Mouse (Mus musculus) lung, embryonic 15.5 days (tissue): Measurements from ENCODE around the gene Ctbp2. TPM values are rescaled to one million over a fixed set of nuclear protein-coding genes. Genes with fewer than 3 reads are reported as not detected.
A peak's percentile ranks its signal among the peaks of the same experiment; 100 is the strongest.

Experiments
- ATAC-seq: fragments of 200-750 bp; cut with Nextera tagmentation; 2 replicates; pipeline ENCODE4 v1.8.0; 2017; ENCODE audit warnings: moderate number of reproducible peaks, borderline replicate concordance; ENCODE audit not compliant: low FRiP score, low TSS enrichment; ENCODE audit errors: extremely low read depth
- H3K27ac ChIP-seq: fragments of 300-500 bp; sonication (generic); 2 replicates; pipeline ENCODE4 v1.5.1; 2015; ENCODE audit warnings: moderate library complexity, mild to moderate bottlenecking, inconsistent platforms
- H3K27me3 ChIP-seq: fragments of 300-500 bp; sonication (generic); 2 replicates; pipeline ENCODE4 v1.6.1; 2015; ENCODE audit warnings: inconsistent platforms
- H3K36me3 ChIP-seq: fragments of 300-500 bp; sonication (generic); 2 replicates; pipeline ENCODE4 v1.6.1; 2015; ENCODE audit warnings: inconsistent platforms
- H3K4me1 ChIP-seq: fragments of 300-500 bp; sonication (generic); 2 replicates; pipeline ENCODE4 v1.6.1; 2015; ENCODE audit warnings: inconsistent platforms
- H3K4me2 ChIP-seq: fragments of 300-500 bp; sonication (generic); 2 replicates; pipeline ENCODE4 v1.6.1; 2015; ENCODE audit warnings: inconsistent platforms, mild to moderate bottlenecking, moderate library complexity
- H3K4me3 ChIP-seq: fragments of 300-500 bp; sonication (generic); 2 replicates; pipeline ENCODE4 v1.5.1; 2015; ENCODE audit warnings: mild to moderate bottlenecking, inconsistent platforms
- H3K9ac ChIP-seq: fragments of 300-500 bp; sonication (generic); 2 replicates; pipeline ENCODE4 v1.6.1; 2015; ENCODE audit warnings: inconsistent platforms
- H3K9me3 ChIP-seq: fragments of 300-500 bp; sonication (generic); 2 replicates; pipeline ENCODE4 v1.6.1; 2016; ENCODE audit warnings: inconsistent platforms
- WGBS: fragments of 180-500 bp; shearing (Covaris S2); methylation state at CpG from one replicate; pipeline ENCODE4 v1.1.7; 2015; 5-methylcytosine and 5-hydroxymethylcytosine counted together
- polyA plus RNA-seq: library from polyadenylated mRNA; unstranded; fragments of >200 nt; fragmentation: Nextera tagmentation; extraction: Ambion mirVana; gene quantifications from 2 replicates; pipeline ENCODE4 v1.2.1, GENCODE M21; 2015

Gene Ctbp2
- polyA plus RNA-seq, 1 experiment from 2014 or later: 91.6 TPM

DNA sequence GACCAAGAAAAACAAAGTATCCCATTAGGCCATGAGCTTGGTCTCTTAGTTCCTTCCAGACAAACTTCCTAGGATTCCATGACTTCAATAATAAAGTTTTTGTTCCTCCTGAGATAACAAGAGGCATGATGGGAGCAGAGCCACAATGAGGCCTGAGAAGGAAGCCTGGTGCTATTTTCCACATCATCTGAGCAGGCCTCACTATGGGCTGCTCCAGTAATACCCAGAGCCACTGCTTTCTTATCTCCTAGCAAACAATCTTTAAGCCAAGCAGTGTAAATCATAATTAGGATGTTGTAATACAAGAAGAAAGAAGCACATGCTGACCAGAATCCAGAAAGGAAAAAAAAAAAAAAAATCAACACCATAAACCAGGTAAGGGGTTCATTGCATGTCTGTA lies 7.6 kb downstream of the Ctbp2 start:
- Histone ChIP-seq H3K27me3 (no peaks in the 10 kb centered on the region), H3K4me3 (no peak overlapping the region), H3K4me2 (peak overlapping the region; percentile 48; the same call in 1 of the 2 replicates), H3K4me1 (peaks cover 87% of the 10 kb centered on the region), H3K9me3 (no peaks in the 10 kb centered on the region), H3K27ac (peak overlapping the region; percentile 41; the same call in 1 of the 2 replicates), H3K36me3 (no peaks in the 10 kb centered on the region), H3K9ac (no peak overlapping the region)
- ATAC-seq: no peak

DNA sequence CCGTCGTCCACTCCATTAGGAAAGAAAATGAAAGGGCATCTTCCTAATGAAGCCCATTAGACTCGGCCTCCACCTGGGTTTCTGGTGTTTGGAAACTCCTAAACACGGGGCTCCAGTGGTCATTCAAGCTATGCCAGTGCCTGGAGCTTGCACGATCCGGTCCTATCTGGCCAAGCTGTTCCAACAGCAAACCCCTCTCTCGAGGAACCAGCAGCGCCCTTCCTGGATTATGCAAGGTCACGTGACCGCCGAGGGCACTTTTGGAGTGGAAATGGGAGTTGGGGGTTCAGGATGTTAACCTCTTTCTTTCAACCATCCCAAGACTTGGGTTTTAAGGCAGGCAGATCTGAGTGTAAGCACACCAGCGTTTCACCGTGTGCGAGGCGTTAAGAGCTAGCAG lies 8.3 kb downstream of the Ctbp2 start:
- peak overlapping the region; percentile 41 for H3K27ac ChIP-seq
- peaks cover 94% of the 10 kb centered on the region for H3K4me1 ChIP-seq
- no peaks in the 10 kb centered on the region for H3K27me3 ChIP-seq
- no peaks in the 10 kb centered on the region for H3K36me3 ChIP-seq
- H3K4me2 ChIP-seq: peak overlapping the region; percentile 48
- H3K4me3 ChIP-seq: peak overlapping the region; percentile 24; the same call in 1 of the 2 replicates
- 15% methylated on average over 15 of the region's 15 CpGs for WGBS
- H3K9ac ChIP-seq: no peak overlapping the region
- no peaks in the 10 kb centered on the region for H3K9me3 ChIP-seq
- ATAC-seq: no peak

DNA sequence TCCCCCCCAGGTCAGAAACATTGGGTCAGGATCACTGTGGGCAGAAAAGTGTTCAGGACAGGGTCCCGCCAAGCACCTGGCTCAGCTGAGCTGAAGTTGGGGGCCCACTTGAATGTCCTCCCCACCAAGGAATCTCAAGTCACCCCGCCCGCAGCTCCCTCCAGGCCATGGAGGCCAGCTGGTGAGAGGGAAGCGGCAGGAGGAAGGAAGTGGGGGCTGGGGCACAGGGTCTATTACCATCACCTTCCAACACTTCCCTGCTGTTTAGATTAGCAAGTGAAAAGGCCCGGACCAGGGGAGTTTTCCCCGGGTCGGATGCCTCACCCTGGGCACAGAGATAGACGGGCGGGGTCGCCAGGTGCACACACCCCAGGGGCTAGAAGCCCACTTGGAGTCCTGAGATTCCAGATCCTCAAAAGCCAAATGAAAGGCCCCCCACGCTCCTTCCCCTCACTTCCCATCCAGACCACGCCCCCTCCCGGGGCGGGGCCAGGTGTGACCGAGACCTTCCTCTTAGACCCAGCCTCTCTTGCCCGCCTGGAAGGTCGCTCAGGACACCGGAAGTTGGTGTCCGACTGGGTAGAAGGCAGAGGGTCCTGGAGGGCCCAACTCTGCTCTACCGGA lies 9.2 kb downstream of the Ctbp2 start:
- no peaks in the 10 kb centered on the region for H3K36me3 ChIP-seq

DNA sequence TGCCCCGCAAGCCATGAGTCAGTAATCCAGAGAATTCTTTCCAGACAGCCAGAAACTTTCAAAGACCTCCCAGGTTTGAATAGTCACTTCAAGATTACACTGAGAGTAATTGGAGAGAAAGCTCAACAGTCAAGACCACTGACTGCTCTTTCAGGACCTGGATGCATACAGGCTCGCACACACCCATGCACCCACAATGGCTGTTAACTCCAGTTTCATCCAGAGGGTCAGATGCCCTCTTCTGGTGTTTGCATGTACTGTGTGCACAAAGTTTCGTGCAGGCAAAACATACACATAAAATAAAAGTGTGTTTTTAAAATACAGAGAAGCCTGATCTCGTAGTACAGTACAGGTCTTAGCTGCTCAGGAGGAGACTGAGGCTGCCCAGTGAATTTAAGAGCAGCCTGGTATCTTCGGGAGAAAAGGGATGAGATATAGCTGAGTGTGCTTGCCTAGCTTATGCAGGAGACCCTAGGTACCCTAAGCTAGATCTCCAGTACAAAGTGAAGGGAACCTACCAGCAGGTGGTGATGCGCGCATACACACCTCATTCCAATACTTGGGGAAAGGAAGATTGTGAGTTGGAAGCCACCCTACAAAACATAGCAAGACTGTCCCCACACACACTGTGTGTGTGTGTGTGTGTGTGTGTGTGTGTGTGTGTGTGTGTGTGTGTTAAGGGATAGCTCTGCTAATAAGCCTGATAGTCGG lies 10.8 kb downstream of the Ctbp2 start:
- Histone ChIP-seq H3K9ac (no peak overlapping the region), H3K9me3 (no peaks in the 10 kb centered on the region), H3K36me3 (no peaks in the 10 kb centered on the region), H3K27ac (peak overlapping the region; percentile 79), H3K4me3 (no peak overlapping the region), H3K4me2 (no peak overlapping the region), H3K4me1 (peaks cover 92% of the 10 kb centered on the region), H3K27me3 (no peaks in the 10 kb centered on the region)
- no peak for ATAC-seq
- WGBS: 67% methylated on average over 8 of the region's 8 CpGs

More for the DNA sequence above, 9.2 kb downstream of the Ctbp2 start:
- Histone ChIP-seq H3K27me3 (no peaks in the 10 kb centered on the region), H3K9ac (0 out of 2 replicates have a peak overlapping the region, but pooled peaks have one; percentile 3), H3K4me2 (peak overlapping the region; percentile 48), H3K9me3 (no peaks in the 10 kb centered on the region), H3K27ac (peak overlapping the region; percentile 25; the same call in 1 of the 2 replicates), H3K4me1 (peaks cover 93% of the 10 kb centered on the region), H3K4me3 (peak overlapping the region; percentile 24)
- ATAC-seq: peak; percentile 31; the same call in 1 of the 2 replicates
- WGBS: 18% methylated on average over 20 of the region's 20 CpGs

DNA sequence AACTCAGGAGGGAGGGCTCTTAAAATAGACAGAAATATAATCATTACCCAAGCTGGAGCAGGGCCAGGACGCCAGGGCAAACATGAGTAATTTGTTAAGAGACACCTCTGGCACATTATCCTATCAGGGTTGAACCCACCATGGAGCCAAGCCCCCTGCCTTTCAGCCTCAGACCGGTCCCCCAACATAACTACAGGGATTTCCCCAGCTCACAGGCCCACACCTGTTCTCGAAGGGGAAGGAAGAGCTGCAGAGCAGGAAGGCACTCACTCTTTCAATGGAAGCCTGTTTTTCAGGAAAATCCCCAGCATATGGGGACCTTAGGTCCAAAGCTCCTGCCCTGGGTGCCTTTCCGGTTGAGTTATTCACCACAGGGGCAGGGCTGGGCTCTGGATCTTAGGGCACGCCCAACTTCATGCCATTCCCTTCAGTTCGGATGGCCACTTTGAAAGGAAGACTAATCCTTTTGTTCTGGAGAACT lies 11.8 kb downstream of the Ctbp2 start:
- H3K9ac ChIP-seq: no peak overlapping the region
- no peaks in the 10 kb centered on the region for H3K36me3 ChIP-seq
- H3K4me2 ChIP-seq: no peak overlapping the region
- 18% methylated on average over 6 of the region's 6 CpGs for WGBS
- H3K9me3 ChIP-seq: no peaks in the 10 kb centered on the region
- H3K27ac ChIP-seq: peak overlapping the region; percentile 79
- no peak overlapping the region for H3K4me3 ChIP-seq
- peaks cover 84% of the 10 kb centered on the region for H3K4me1 ChIP-seq
- 0 out of 2 replicates have a peak, but pooled peaks have one; percentile 17 for ATAC-seq
- H3K27me3 ChIP-seq: no peaks in the 10 kb centered on the region

DNA sequence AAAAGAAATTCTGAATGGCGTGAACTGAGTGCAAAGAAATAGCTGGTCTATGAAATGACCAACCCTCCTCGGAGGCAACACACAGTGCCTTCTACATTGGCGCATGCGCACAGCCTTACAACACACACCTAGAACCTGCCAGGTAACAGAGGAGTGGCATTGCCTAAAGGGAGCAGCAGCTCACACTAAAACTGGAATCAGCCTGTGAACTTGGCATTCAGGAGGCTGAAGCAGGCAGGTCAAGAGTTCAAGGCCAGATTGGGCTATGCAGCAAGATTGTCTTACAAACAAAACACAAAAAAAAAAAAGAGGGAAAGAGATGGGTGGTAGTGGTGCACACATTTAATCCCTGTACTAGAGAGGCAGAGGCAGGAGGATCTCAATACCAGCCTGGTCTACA lies 14.7 kb downstream of the Ctbp2 start:
- Histone ChIP-seq H3K27me3 (no peaks in the 10 kb centered on the region), H3K9me3 (no peaks in the 10 kb centered on the region), H3K9ac (no peak overlapping the region), H3K36me3 (no peaks in the 10 kb centered on the region), H3K4me1 (peaks cover 55% of the 10 kb centered on the region), H3K4me3 (no peak overlapping the region), H3K4me2 (no peak overlapping the region), H3K27ac (no peak overlapping the region)
- 95% methylated on average over 4 of the region's 4 CpGs for WGBS
- ATAC-seq: no peak

DNA sequence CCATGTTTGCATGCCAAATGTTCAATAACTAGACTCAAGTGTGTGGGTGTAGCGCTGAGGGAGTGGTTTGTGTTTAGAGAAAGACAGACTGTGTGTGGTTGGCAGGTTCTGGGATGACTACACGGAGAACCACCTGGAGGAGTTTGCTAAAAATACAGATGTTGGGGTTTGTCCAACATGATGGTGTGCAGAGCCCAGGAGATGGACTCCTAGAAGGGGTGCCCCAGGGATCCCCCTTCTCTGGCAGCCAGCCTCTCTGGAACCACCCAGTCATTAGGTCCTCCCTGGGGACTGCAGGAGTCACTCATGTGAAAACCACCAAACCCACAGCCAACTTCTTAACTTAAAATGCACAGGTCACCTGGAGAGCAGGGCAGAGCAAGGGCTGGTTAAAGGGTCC lies 15.5 kb downstream of the Ctbp2 start:
- no peak overlapping the region for H3K27ac ChIP-seq
- no peaks in the 10 kb centered on the region for H3K27me3 ChIP-seq
- peaks cover 47% of the 10 kb centered on the region for H3K4me1 ChIP-seq
- no peak overlapping the region for H3K4me3 ChIP-seq
- no peak for ATAC-seq
- WGBS: 88% methylated on average over 2 of the region's 2 CpGs
- H3K9me3 ChIP-seq: no peaks in the 10 kb centered on the region
- no peak overlapping the region for H3K4me2 ChIP-seq
- H3K36me3 ChIP-seq: no peaks in the 10 kb centered on the region
- no peak overlapping the region for H3K9ac ChIP-seq

DNA sequence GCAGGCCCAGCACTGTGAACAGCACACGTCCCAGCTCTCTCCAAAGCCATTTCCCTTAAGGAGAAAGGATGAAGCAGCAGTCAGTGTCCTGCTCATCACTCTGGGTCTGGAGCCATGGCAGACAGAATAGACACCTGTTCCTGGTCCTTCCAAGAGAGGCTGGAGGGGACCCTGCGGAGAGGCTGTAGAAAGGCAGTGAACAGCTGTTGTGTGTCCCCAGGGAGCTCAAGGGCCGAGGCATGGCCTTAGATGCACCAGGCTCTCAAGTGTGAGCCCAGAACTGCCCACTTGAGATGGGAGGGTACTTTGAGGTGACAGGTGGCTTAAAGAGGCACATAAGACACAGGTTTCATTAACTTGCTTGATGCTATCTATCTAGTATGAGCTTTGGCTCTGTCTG lies 21.6 kb downstream of the Ctbp2 start:
- H3K9me3 ChIP-seq: no peaks in the 10 kb centered on the region
- H3K9ac ChIP-seq: no peak overlapping the region
- H3K36me3 ChIP-seq: no peaks in the 10 kb centered on the region
- H3K4me2 ChIP-seq: no peak overlapping the region
- no peak for ATAC-seq
- no peak overlapping the region for H3K27ac ChIP-seq
- no peak overlapping the region for H3K4me3 ChIP-seq
- H3K4me1 ChIP-seq: peaks cover 38% of the 10 kb centered on the region
- H3K27me3 ChIP-seq: no peaks in the 10 kb centered on the region
- WGBS: 45% methylated on average over 3 of the region's 3 CpGs

DNA sequence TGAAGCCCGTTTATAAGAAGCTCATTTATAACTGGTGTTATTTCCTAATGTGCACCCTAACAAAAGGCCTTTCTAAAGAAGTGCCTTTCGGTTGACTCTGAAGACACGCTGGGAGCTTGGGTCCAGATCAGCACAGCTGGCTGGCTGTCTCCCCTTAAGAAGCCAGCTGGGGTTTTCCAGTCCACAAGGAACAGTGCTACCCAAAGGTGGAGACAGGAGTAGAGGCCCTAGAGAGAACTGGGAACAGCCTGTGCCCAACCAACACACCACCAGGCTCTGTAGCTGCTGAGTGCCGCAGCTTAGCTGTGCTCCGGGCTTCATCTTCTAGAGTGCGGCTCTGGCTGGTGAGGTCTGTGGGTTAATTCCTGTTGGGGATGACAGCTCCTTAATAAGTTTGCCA lies 23.1 kb downstream of the Ctbp2 start:
- Histone ChIP-seq H3K4me1 (peaks cover 38% of the 10 kb centered on the region), H3K27ac (no peak overlapping the region), H3K9me3 (no peaks in the 10 kb centered on the region), H3K9ac (no peak overlapping the region), H3K4me3 (no peak overlapping the region), H3K36me3 (no peaks in the 10 kb centered on the region), H3K27me3 (no peaks in the 10 kb centered on the region), H3K4me2 (no peak overlapping the region)
- WGBS: 85% methylated on average over 6 of the region's 6 CpGs
- ATAC-seq: no peak

DNA sequence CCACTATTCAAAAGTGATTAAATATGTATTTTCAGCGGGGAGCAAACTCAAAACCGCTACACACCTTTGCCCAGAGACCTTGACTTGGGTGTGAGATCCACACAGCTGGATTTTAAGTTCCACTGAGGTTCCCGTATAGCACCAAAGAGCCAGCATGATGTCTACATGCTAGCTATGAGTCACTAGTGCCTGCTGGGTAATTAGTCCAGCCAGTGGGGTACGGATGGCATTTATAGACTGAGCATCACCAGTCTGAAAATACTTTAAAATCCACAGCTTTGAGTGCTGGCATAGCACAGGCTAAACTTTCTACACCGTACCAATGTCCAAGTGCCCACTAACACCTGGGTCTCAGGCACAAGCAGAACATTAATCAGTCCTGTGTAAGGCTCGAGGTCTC lies 24.0 kb downstream of the Ctbp2 start:
- ATAC-seq: no peak
- H3K27ac ChIP-seq: peak overlapping the region; percentile 70; the same call in 1 of the 2 replicates
- WGBS: 73% methylated on average over 6 of the region's 6 CpGs
- H3K4me1 ChIP-seq: peaks cover 38% of the 10 kb centered on the region
- H3K27me3 ChIP-seq: no peaks in the 10 kb centered on the region
- no peaks in the 10 kb centered on the region for H3K36me3 ChIP-seq
- H3K4me3 ChIP-seq: no peak overlapping the region
- H3K9me3 ChIP-seq: no peaks in the 10 kb centered on the region
- H3K9ac ChIP-seq: no peak overlapping the region
- no peak overlapping the region for H3K4me2 ChIP-seq

DNA sequence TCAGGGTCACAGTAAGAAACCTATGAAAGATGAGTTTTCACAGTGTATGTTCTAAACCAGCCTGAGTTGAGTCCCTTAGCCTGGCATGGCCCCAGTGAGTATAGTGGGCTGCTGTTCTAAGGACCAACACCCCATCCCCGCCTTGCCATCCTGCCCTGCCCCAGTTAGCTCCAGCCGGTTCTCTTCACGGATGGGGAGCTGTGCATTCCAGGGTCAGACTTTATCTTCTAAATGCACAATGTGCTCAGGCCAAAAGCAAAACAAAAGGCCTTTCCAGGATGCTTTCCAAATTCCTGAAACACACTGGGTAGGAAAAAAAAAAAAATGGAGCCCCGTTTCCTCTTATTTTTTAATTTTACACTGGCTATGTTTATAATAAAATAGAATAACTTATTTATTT lies 24.9 kb downstream of the Ctbp2 start:
- Histone ChIP-seq H3K4me3 (no peak overlapping the region), H3K4me1 (peaks cover 38% of the 10 kb centered on the region), H3K9ac (no peak overlapping the region), H3K27ac (peak overlapping the region; percentile 70), H3K36me3 (no peaks in the 10 kb centered on the region), H3K9me3 (no peaks in the 10 kb centered on the region), H3K27me3 (no peaks in the 10 kb centered on the region), H3K4me2 (no peak overlapping the region)
- ATAC-seq: no peak
- WGBS: 25% methylated on average over 4 of the region's 4 CpGs

DNA sequence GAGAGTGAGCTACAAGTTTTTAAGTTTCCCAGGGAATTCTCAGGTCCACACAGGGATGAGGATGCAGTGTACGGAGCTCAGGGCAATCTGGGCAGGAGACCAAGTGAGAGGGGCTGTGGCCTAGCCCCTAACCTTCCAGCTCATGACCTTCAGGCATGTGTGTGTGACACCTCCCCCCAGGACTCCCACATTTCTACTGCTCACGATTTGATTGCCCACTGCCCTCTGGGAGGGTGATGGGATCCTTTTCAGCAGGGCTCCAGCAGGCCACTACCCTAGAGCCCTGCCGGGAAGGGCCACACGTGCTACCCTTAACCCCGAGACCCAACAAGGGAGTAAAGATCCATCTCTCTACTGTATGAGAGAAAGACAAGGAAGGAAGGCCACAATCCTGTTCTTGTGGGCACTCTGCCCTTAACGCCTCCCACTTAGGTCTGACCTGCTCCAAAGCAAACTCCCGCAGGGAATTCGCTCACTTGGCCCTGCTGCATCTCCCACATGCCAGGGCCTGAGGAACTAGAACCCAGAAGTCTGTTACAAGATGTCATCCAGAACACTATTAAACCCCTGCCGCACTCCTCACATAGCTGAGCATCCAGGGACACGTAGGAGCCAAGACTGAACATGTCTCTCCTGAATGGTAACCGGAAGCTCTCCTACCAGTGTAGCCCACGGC lies 25.9 kb downstream of the Ctbp2 start:
- Histone ChIP-seq H3K4me3 (no peak overlapping the region), H3K9ac (no peak overlapping the region), H3K27ac (no peak overlapping the region)

More for the DNA sequence above, 25.9 kb downstream of the Ctbp2 start:
- peaks cover 37% of the 10 kb centered on the region for H3K4me1 ChIP-seq
- H3K9me3 ChIP-seq: no peaks in the 10 kb centered on the region
- H3K4me2 ChIP-seq: no peak overlapping the region
- 78% methylated on average over 12 of the region's 12 CpGs for WGBS
- ATAC-seq: no peak
- no peaks in the 10 kb centered on the region for H3K36me3 ChIP-seq
- no peaks in the 10 kb centered on the region for H3K27me3 ChIP-seq
